Mouse (Mus musculus) liver, postnatal 0 days (tissue): ENCODE data around the gene Miga1.

Experiments used
- CTCF ChIP-seq: sonication (generic); IDR thresholded peaks from 2 replicates; pipeline ENCODE4 v1.5.1; 2016; ENCODE audit warnings: antibody characterized with exemption, low read depth
- EP300 ChIP-seq: IDR thresholded peaks from 2 replicates; pipeline ENCODE4 v1.6.1; 2016; ENCODE audit warnings: antibody characterized with exemption, low read depth, mild to moderate bottlenecking

- TF ChIP-seq CTCF (no peak), EP300 (no peak)
Measured at GRCm38 (mm10) chr3:152229271-152229670, 110.9 kb downstream of the Miga1 start.
